Mouse (Mus musculus) liver, adult 2 months (tissue): Measurements from ENCODE around the gene Chaf1a.

Experiments used
- CTCF ChIP-seq: fragments of 200-500 bp; IDR thresholded peaks from 2 replicates; pipeline ENCODE4 v1.5.1; 2011; ENCODE audit warnings: low read depth, low read length, control low read depth
- POLR2A ChIP-seq: fragments of 200-500 bp; IDR thresholded peaks from 2 replicates; pipeline ENCODE4 v1.6.1; 2011; ENCODE audit warnings: low read length, control low read depth; ENCODE audit not compliant: insufficient read depth; ENCODE audit errors: extremely low read depth

- TF ChIP-seq CTCF (no peak), POLR2A (no peak)
Observed at GRCm38 (mm10) chr17:56020400-56021084, 19.7 kb upstream of the Chaf1a start.
